Mouse (Mus musculus): ENCODE data around the gene Fxr2.

The Fxr2 gene

GRCm38 (mm10) chr11:69609416-69609815 is 23.4 kb upstream of the Fxr2 start:
- in situ Hi-C loops (cut with MboI; ENCODE audit: unreplicated experiment in 2 of 2), result no loop called here

- in situ Hi-C loops (cut with MboI; ENCODE audit: unreplicated experiment in 2 of 2), result loop anchor here (5.0 kb wide), 1 partner anchor 34 kb away; no protein-coding TSS in a partner anchor
Measured at GRCm38 (mm10) chr11:69610899-69611298, 21.9 kb upstream of the Fxr2 start.

GRCm38 (mm10) chr11:69613553-69614256 is 19.1 kb upstream of the Fxr2 start:
- in situ Hi-C loops (cut with MboI; ENCODE audit: unreplicated experiment in 2 of 2), result loop anchor here (5.0 kb wide), 1 partner anchor 36 kb away; no protein-coding TSS in a partner anchor

GRCm38 (mm10) chr11:69614257-69614588 is 18.6 kb upstream of the Fxr2 start:
- in situ Hi-C loops (cut with MboI; ENCODE audit: unreplicated experiment in 2 of 2), result loop anchor here (5.0 kb wide), 1 partner anchor 37 kb away; no protein-coding TSS in a partner anchor

GRCm38 (mm10) chr11:69616781-69617180 is 16.0 kb upstream of the Fxr2 start:
- in situ Hi-C loops (cut with MboI; ENCODE audit: unreplicated experiment in 2 of 2), result no loop called here

- in situ Hi-C loops (cut with MboI; ENCODE audit: unreplicated experiment in 2 of 2), result no loop called here
Measured at GRCm38 (mm10) chr11:69617805-69618204, 15.0 kb upstream of the Fxr2 start, which contains the start of gene Shbg. Gene Shbg (minus strand): TSS chr11:69617905.

GRCm38 (mm10) chr11:69620394-69621081 is 12.3 kb upstream of the Fxr2 start:
- in situ Hi-C loops (cut with MboI; ENCODE audit: unreplicated experiment in 2 of 2), result loop anchor here in 1 of 2 experiments (5.0 to 10.0 kb wide), 2 partner anchors 88 to 254 kb away; partner anchors contain the start of gene Tmem95

- in situ Hi-C loops (cut with MboI; ENCODE audit: unreplicated experiment in 2 of 2), result loop anchor here in 1 of 2 experiments (5.0 to 10.0 kb wide), 2 partner anchors 89 to 253 kb away; partner anchors contain the start of gene Tmem95
Measured at GRCm38 (mm10) chr11:69621571-69622268, 11.1 kb upstream of the Fxr2 start, which contains the start of gene Sat2. Gene Sat2 (plus strand): TSS chr11:69622024.

GRCm38 (mm10) chr11:69622406-69622805 is 10.4 kb upstream of the Fxr2 start:
- in situ Hi-C loops (cut with MboI; ENCODE audit: unreplicated experiment in 2 of 2), result loop anchor here in 1 of 2 experiments (5.0 to 10.0 kb wide), 2 partner anchors 90 to 252 kb away; partner anchors contain the start of gene Tmem95

- in situ Hi-C loops (cut with MboI; ENCODE audit: unreplicated experiment in 2 of 2), result loop anchor here in 1 of 2 experiments (5.0 to 10.0 kb wide), 2 partner anchors 91 to 252 kb away; partner anchors contain the start of gene Tmem95
Measured at GRCm38 (mm10) chr11:69623006-69623405, 9.8 kb upstream of the Fxr2 start.

- in situ Hi-C loops (cut with MboI; ENCODE audit: unreplicated experiment in 2 of 2), result loop anchor here in 1 of 2 experiments (5.0 to 10.0 kb wide), 2 partner anchors 92 to 250 kb away; partner anchors contain the start of gene Tmem95
Measured at GRCm38 (mm10) chr11:69624339-69624738, 8.5 kb upstream of the Fxr2 start.

- in situ Hi-C loops (cut with MboI; ENCODE audit: unreplicated experiment in 2 of 2), result loop anchor here in 1 of 2 experiments (10.0 kb wide), 1 partner anchor 247 kb away; the partner anchor contains the start of gene Tmem95
Measured at GRCm38 (mm10) chr11:69628286-69628685, 4.5 kb upstream of the Fxr2 start.

- in situ Hi-C loops (cut with MboI; ENCODE audit: unreplicated experiment in 2 of 2), result loop anchor here in 1 of 2 experiments (10.0 kb wide), 2 partner anchors 125 to 245 kb away; partner anchors contain the start of genes Polr2a and Tmem95
Measured at GRCm38 (mm10) chr11:69629802-69630201, 3.0 kb upstream of the Fxr2 start.

- in situ Hi-C loops (cut with MboI; ENCODE audit: unreplicated experiment in 2 of 2), result loop anchor here in 1 of 2 experiments (10.0 kb wide), 1 partner anchor 122 kb away; the partner anchor contains the start of gene Polr2a
Measured at GRCm38 (mm10) chr11:69633128-69633866, 507 bp downstream of the Fxr2 start.

GRCm38 (mm10) chr11:69635471-69635870 is 2.7 kb downstream of the Fxr2 start:
- in situ Hi-C loops (cut with MboI; ENCODE audit: unreplicated experiment in 2 of 2), result loop anchor here in 1 of 2 experiments (10.0 kb wide), 1 partner anchor 119 kb away; the partner anchor contains the start of gene Polr2a

GRCm38 (mm10) chr11:69645860-69646259 is 13.1 kb downstream of the Fxr2 start:
- in situ Hi-C loops (cut with MboI; ENCODE audit: unreplicated experiment in 2 of 2), result no loop called here

- in situ Hi-C loops (cut with MboI; ENCODE audit: unreplicated experiment in 2 of 2), result no loop called here
Measured at GRCm38 (mm10) chr11:69653399-69653798, 20.6 kb downstream of the Fxr2 start.

GRCm38 (mm10) chr11:69654760-69655159 is 22.0 kb downstream of the Fxr2 start:
- in situ Hi-C loops (cut with MboI; ENCODE audit: unreplicated experiment in 2 of 2), result no loop called here

- in situ Hi-C loops (cut with MboI; ENCODE audit: unreplicated experiment in 2 of 2), result no loop called here
Measured at GRCm38 (mm10) chr11:69655264-69656064, 22.7 kb downstream of the Fxr2 start, which contains the start of gene Sox15. Gene Sox15 (plus strand): TSS chr11:69655314.
